Mouse (Mus musculus) heart, adult 2 months (tissue): ENCODE measurements around the gene Gm42420. TPM values are rescaled to one million over a fixed set of nuclear protein-coding genes. Genes with fewer than 3 reads are reported as not detected.

Source experiments
- DNase-seq, 2 experiments: peaks; one replicate each; pipeline ENCODE4 v3.0.0; 2021
- H3K27ac ChIP-seq: fragments of 200-600 bp; 2 replicates; pipeline ENCODE4 v1.8.1; 2022
- H3K27me3 ChIP-seq: fragments of 200-500 bp; 2 replicates; pipeline ENCODE4 v1.6.1; 2012; ENCODE audit warnings: mild to moderate bottlenecking, low read length, inconsistent platforms, mixed read lengths; ENCODE audit not compliant: control insufficient read depth, insufficient read depth
- H3K36me3 ChIP-seq: fragments of 200-500 bp; 2 replicates; pipeline ENCODE4 v1.6.1; 2012; ENCODE audit warnings: low read length, inconsistent platforms; ENCODE audit not compliant: control insufficient read depth, insufficient read depth
- H3K4me1 ChIP-seq: fragments of 200-500 bp; 2 replicates; pipeline ENCODE4 v1.6.1; 2011; ENCODE audit warnings: low read length; ENCODE audit not compliant: control insufficient read depth, insufficient read depth
- H3K4me3 ChIP-seq: fragments of 200-600 bp; 2 replicates; pipeline ENCODE4 v1.8.1; 2022
- H3K79me2 ChIP-seq: fragments of 200-500 bp; replicated peaks from 2 replicates; pipeline ENCODE4 v1.6.1; 2012; ENCODE audit warnings: mild to moderate bottlenecking, inconsistent platforms, low read length, moderate library complexity, mixed read lengths; ENCODE audit not compliant: control insufficient read depth, insufficient read depth
- H3K9ac ChIP-seq: fragments of 200-500 bp; 2 replicates; pipeline ENCODE4 v1.6.1; 2012; ENCODE audit warnings: low read depth, mild to moderate bottlenecking, control low read depth, inconsistent platforms, low read length, mixed read lengths
- CTCF ChIP-seq: fragments of 200-600 bp; IDR thresholded peaks from 2 replicates; pipeline ENCODE4 v1.8.1; 2022; ENCODE audit warnings: antibody characterized with exemption, mild to moderate bottlenecking, moderate library complexity
- EP300 ChIP-seq: fragments of 200-500 bp; IDR thresholded peaks from 2 replicates; pipeline ENCODE4 v1.6.1; 2011; ENCODE audit warnings: low read depth, low read length, control low read depth; ENCODE audit not compliant: insufficient read depth
- POLR2A ChIP-seq: fragments of 200-500 bp; IDR thresholded peaks from 2 replicates; pipeline ENCODE4 v1.6.1; 2011; ENCODE audit warnings: mild to moderate bottlenecking, low read depth, low read length, control low read depth; ENCODE audit not compliant: insufficient read depth
- WGBS: fragments of 180-500 bp; shearing (Covaris S2); methylation state at CpG from one replicate; pipeline ENCODE4 v1.1.7; 2018; 5-methylcytosine and 5-hydroxymethylcytosine counted together
- intact Hi-C: fragments of 180-260 bp; cut with DNase I; formaldehyde crosslinking; loops from one replicate; pipeline ENCODE4 v1.15.1; 2025
- long read RNA-seq: library from polyadenylated mRNA; stranded (forward); transcript quantifications from one replicate; pipeline ENCODE4 v2.0.0, GENCODE M21; 2021
- polyA plus RNA-seq: library from polyadenylated mRNA; depleted of rRNA; stranded (reverse); fragments of >200 nt; gene quantifications from 2 replicates; pipeline ENCODE4 v1.2.3, GENCODE M21; 2012; rRNA removed
- total RNA-seq, 2 experiments: library from RNA; stranded (reverse); gene quantifications; 2 replicates each; pipeline ENCODE4 v1.2.3; 2021

Gene Gm42420
- total RNA-seq (not detected), polyA plus RNA-seq (0.59 and 2.2 TPM in 2 replicates)
- long read RNA-seq, result 0 reads

DNA sequence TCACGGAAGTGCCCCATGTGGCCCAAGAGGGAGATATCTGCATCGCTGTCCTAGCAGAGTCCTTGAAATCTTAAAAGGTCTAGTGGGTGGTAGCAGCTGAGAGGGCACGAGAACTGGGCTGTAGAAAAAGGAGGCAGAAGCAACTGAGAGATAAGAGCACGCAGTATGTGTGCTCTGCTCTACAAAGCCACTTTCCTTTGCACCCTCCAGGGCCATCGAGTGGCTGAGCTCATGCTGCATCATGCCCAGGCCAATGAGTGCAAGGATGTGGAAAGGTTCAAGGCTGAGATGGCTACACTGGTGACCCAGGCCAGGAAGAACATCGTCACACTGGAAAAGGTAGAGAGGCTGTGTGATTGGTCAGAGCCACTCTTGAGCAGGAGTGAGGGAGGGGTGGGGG is at the start of gene Gm42420:
Gene Gm42420, plus strand, starts transcription at position 237 of the 400 bp plus-strand sequence.
- DNase-seq, result no peak
- no peaks in the 10 kb centered on the region for H3K36me3 ChIP-seq
- no peaks in the 10 kb centered on the region for H3K27me3 ChIP-seq
- no peak within 1 kb of the TSS for H3K9ac ChIP-seq
- no peak within 1 kb of the TSS for H3K27ac ChIP-seq
- H3K4me1 ChIP-seq, result no peaks in the 10 kb centered on the region
- no peak for TF ChIP-seq CTCF
- TF ChIP-seq EP300, result no peak
- no peak for TF ChIP-seq POLR2A
- intact Hi-C loops, result no loop called here
- WGBS, result 84% methylated on average over 6 of the region's 6 CpGs
- H3K4me3 ChIP-seq, result no peak within 1 kb of the TSS
- no peaks in the 10 kb centered on the region for H3K79me2 ChIP-seq

GRCm38 (mm10) chr6:39536621-39537020 is 48.9 kb upstream of the Gm42420 start:
- 39% methylated on average over 1 of the region's 1 CpGs for WGBS
- H3K27me3 ChIP-seq, result no peaks in the 10 kb centered on the region
- H3K9ac ChIP-seq, result no peak overlapping the region
- no peaks in the 10 kb centered on the region for H3K79me2 ChIP-seq
- H3K4me1 ChIP-seq, result peaks cover 5% of the 10 kb centered on the region
- no peak for DNase-seq
- intact Hi-C loops, result no loop called here
- H3K27ac ChIP-seq, result no peak overlapping the region
- no peak for TF ChIP-seq POLR2A
- TF ChIP-seq CTCF, result no peak
- no peak for TF ChIP-seq EP300
- no peak overlapping the region for H3K4me3 ChIP-seq
- H3K36me3 ChIP-seq, result no peaks in the 10 kb centered on the region

GRCm38 (mm10) chr6:39537276-39537675 is 48.3 kb upstream of the Gm42420 start:
- Histone ChIP-seq H3K79me2 (no peaks in the 10 kb centered on the region), H3K27me3 (no peaks in the 10 kb centered on the region), H3K27ac (no peak overlapping the region), H3K9ac (no peak overlapping the region), H3K36me3 (no peaks in the 10 kb centered on the region), H3K4me3 (no peak overlapping the region), H3K4me1 (peaks cover 5% of the 10 kb centered on the region)
- 87% methylated on average over 5 of the region's 5 CpGs for WGBS
- intact Hi-C loops, result no loop called here
- TF ChIP-seq EP300 (no peak), CTCF (no peak), POLR2A (no peak)
- DNase-seq, result no peak

DNA sequence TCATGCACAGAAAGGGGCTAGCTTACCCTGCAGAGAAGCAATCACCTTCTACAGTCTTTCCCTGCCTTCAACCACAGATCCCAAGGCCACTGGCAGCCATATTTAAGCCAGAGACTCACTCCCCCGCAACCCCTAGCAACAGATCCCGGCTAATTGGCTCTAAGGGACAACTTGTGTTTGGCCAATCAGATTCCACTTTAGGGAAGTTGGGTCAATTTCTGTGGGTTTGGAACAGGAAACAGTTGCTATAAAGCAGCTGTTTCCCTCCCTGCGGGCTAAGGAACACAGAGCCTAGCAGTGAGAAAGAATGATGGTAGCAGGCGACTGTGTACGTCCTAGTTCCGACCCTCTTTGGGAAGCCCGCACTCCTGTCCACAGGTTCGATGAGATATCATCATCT is 47.3 kb upstream of the Gm42420 start:
- intact Hi-C loops, result no loop called here
- H3K36me3 ChIP-seq, result no peaks in the 10 kb centered on the region
- TF ChIP-seq POLR2A (no peak), EP300 (no peak), CTCF (no peak)

GRCm38 (mm10) chr6:39539679-39540155 is 45.8 kb upstream of the Gm42420 start:
- H3K4me1 ChIP-seq, result peaks cover 16% of the 10 kb centered on the region
- no peaks in the 10 kb centered on the region for H3K27me3 ChIP-seq
- intact Hi-C loops, result no loop called here
- TF ChIP-seq EP300, result no peak
- TF ChIP-seq POLR2A, result no peak
- TF ChIP-seq CTCF, result no peak
- no peak overlapping the region for H3K9ac ChIP-seq
- H3K4me3 ChIP-seq, result no peak overlapping the region
- peak overlapping the region; percentile 29; the same call in 1 of the 2 replicates for H3K27ac ChIP-seq
- DNase-seq, result peak; percentile 66 to 79
- no peaks in the 10 kb centered on the region for H3K36me3 ChIP-seq
- WGBS, result 22% methylated on average over 7 of the region's 7 CpGs
- H3K79me2 ChIP-seq, result no peaks in the 10 kb centered on the region

More for the DNA sequence above, 47.3 kb upstream of the Gm42420 start:
- H3K27ac ChIP-seq, result no peak overlapping the region
- no peaks in the 10 kb centered on the region for H3K27me3 ChIP-seq
- H3K9ac ChIP-seq, result no peak overlapping the region
- DNase-seq, result no peak
- WGBS, result 56% methylated on average over 8 of the region's 8 CpGs
- no peaks in the 10 kb centered on the region for H3K79me2 ChIP-seq
- H3K4me3 ChIP-seq, result no peak overlapping the region
- peaks cover 12% of the 10 kb centered on the region for H3K4me1 ChIP-seq

DNA sequence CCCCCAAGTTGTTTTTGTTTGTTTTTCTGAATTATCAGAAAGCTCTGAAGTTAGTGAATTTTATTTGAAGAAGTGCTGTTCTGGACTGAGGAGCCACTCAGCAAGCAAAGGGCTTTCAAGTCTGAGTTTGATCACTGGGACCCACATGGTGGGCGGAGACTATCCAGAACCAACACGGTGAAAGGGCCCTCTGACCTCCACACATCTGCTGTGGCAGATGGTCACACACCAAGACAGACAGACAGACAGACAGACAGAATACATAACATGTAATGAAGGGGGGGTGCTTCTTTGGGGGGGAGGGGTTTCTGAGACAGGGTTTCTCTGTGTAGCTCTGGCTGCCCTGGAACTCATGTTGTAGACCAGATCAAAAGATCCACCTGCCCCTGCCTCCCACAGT is 45.0 kb upstream of the Gm42420 start:
- no peaks in the 10 kb centered on the region for H3K36me3 ChIP-seq
- no peak overlapping the region for H3K9ac ChIP-seq
- DNase-seq, result no peak
- H3K4me1 ChIP-seq, result peaks cover 17% of the 10 kb centered on the region
- no peaks in the 10 kb centered on the region for H3K79me2 ChIP-seq
- no peaks in the 10 kb centered on the region for H3K27me3 ChIP-seq
- intact Hi-C loops, result no loop called here
- WGBS, result 66% methylated on average over 2 of the region's 2 CpGs
- H3K27ac ChIP-seq, result no peak overlapping the region; the same call in 1 of the 2 replicates
- TF ChIP-seq CTCF, result no peak
- TF ChIP-seq EP300, result no peak
- no peak for TF ChIP-seq POLR2A
- H3K4me3 ChIP-seq, result no peak overlapping the region
